Mouse (Mus musculus): ENCODE measurements around the gene Lgr4. TPM values are rescaled to one million over a fixed set of nuclear protein-coding genes. Genes with fewer than 3 reads are reported as not detected.

Gene Lgr4
- total and polyA plus RNA-seq, 3 experiments: 4.3 to 4.5 TPM; not detected in 1

- no peak for TF ChIP-seq ZMIZ1 (IDR thresholded peaks at IDR 0.05; ENCODE audit: low read depth, low read length)
- no peak for TF ChIP-seq NELFE (IDR thresholded peaks at IDR 0.05; ENCODE audit: low read depth, low read length)
- TF ChIP-seq ZC3H11A (IDR thresholded peaks at IDR 0.05; ENCODE audit: low read depth, low read length): no peak
- no peak for TF ChIP-seq ZKSCAN1 (IDR thresholded peaks at IDR 0.05; ENCODE audit: low read depth, low read length)
- TF ChIP-seq CTCF (IDR thresholded peaks at IDR 0.05 in 2 of 3, conservative IDR thresholded peaks at IDR 0.05 in 1 of 3; ENCODE audit: control insufficient read depth in 1 of 3, insufficient read depth in 1 of 3, low read depth in 2 of 3, low read length in 3 of 3, poor library complexity in 1 of 3, severe bottlenecking in 1 of 3): no peak
- TF ChIP-seq GATA1 (IDR thresholded peaks at IDR 0.05; ENCODE audit: low read depth, low read length): no peak
- no peak for TF ChIP-seq SMC3 (IDR thresholded peaks at IDR 0.05; ENCODE audit: low read depth, low read length)
- TF ChIP-seq BHLHE40 (IDR thresholded peaks at IDR 0.05; ENCODE audit: borderline replicate concordance, low read depth, low read length): no peak
- no peak for TF ChIP-seq E2F4 (IDR thresholded peaks at IDR 0.05; ENCODE audit: borderline replicate concordance, low read depth, low read length)
- TF ChIP-seq TAL1 (IDR thresholded peaks at IDR 0.05; ENCODE audit: low read length): no peak
- TF ChIP-seq POLR2AphosphoS2 (IDR thresholded peaks at IDR 0.05; ENCODE audit: low read length): no peak
- no peak for TF ChIP-seq CHD2 (IDR thresholded peaks at IDR 0.05; ENCODE audit: low read length)
- TF ChIP-seq USF2 (IDR thresholded peaks at IDR 0.05; ENCODE audit: borderline replicate concordance in 1 of 2, insufficient read depth in 1 of 2, low read depth in 1 of 2, low read length in 2 of 2): no peak
- no peak for TF ChIP-seq TBP (IDR thresholded peaks at IDR 0.05; ENCODE audit: low read depth, low read length)
- no peak for TF ChIP-seq KAT2A (conservative IDR thresholded peaks at IDR 0.05; ENCODE audit: low read depth, low read length)
- Histone ChIP-seq H3K4me1 (ENCODE audit: control insufficient read depth in 1 of 2, insufficient read depth in 2 of 2, low read length in 2 of 2) (no peaks in the 10 kb centered on the region), H3K9me3 (replicated peaks; ENCODE audit: insufficient read depth, low read length) (no peaks in the 10 kb centered on the region), H3K36me3 (ENCODE audit: control insufficient read depth in 1 of 2, insufficient read depth in 2 of 2, low read length in 2 of 2) (no peaks in the 10 kb centered on the region), H3K4me3 (ENCODE audit: control insufficient read depth in 1 of 2, insufficient read depth in 1 of 2, low read depth in 2 of 2, low read length in 2 of 2) (no peak overlapping the region), H3K27me3 (ENCODE audit: control insufficient read depth in 1 of 2, insufficient read depth in 2 of 2, low read length in 2 of 2) (no peaks in the 10 kb centered on the region), H3K9ac (ENCODE audit: control insufficient read depth, low read depth, low read length, poor library complexity, severe bottlenecking) (no peak overlapping the region), H3K27ac (ENCODE audit: control insufficient read depth, low read depth, low read length) (no peak overlapping the region), H3K79me2 (ENCODE audit: control insufficient read depth, insufficient read depth, low read length, poor library complexity) (no peaks in the 10 kb centered on the region)
- DNase-seq (ENCODE audit: low read depth, low spot score): no peak
Observed at GRCm38 (mm10) chr2:109935754-109936409, 18.4 kb downstream of the Lgr4 start.

DNA sequence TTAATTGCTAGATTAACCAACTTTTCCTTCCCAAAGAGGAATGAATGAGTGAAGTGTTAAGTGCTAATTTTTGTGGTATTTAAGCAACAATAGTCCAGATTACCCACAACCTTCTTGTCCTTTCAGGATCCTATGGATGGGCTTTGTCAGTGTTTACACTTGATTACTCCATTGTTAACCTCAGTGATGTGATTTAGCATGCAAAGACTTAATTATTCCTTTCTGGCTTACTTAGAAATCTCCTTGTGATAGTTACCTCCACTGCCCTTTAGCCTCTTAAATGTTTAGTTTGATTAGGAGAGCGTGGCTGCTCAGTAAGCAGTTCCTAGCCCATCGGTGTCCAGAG, 18.9 kb downstream of the Lgr4 start:
- DNase-seq (ENCODE audit: low read depth, low spot score): no peak
- Histone ChIP-seq H3K9me3 (replicated peaks; ENCODE audit: insufficient read depth, low read length) (no peaks in the 10 kb centered on the region), H3K9ac (ENCODE audit: control insufficient read depth, low read depth, low read length, poor library complexity, severe bottlenecking) (no peak overlapping the region), H3K4me1 (ENCODE audit: control insufficient read depth in 1 of 2, insufficient read depth in 2 of 2, low read length in 2 of 2) (no peaks in the 10 kb centered on the region), H3K36me3 (ENCODE audit: control insufficient read depth in 1 of 2, insufficient read depth in 2 of 2, low read length in 2 of 2) (no peaks in the 10 kb centered on the region), H3K27me3 (ENCODE audit: control insufficient read depth in 1 of 2, insufficient read depth in 2 of 2, low read length in 2 of 2) (no peaks in the 10 kb centered on the region), H3K4me3 (ENCODE audit: control insufficient read depth in 1 of 2, insufficient read depth in 1 of 2, low read depth in 2 of 2, low read length in 2 of 2) (no peak overlapping the region), H3K27ac (ENCODE audit: control insufficient read depth, low read depth, low read length) (no peak overlapping the region), H3K79me2 (ENCODE audit: control insufficient read depth, insufficient read depth, low read length, poor library complexity) (no peaks in the 10 kb centered on the region)
- TF ChIP-seq GABPA (IDR thresholded peaks at IDR 0.05; ENCODE audit: low read depth, low read length): no peak
- no peak for TF ChIP-seq RCOR1 (IDR thresholded peaks at IDR 0.05; ENCODE audit: low read depth, low read length)
- no peak for TF ChIP-seq ZMIZ1 (IDR thresholded peaks at IDR 0.05; ENCODE audit: low read depth, low read length)
- no peak for TF ChIP-seq BHLHE40 (IDR thresholded peaks at IDR 0.05; ENCODE audit: borderline replicate concordance, low read depth, low read length)

Measured in MEL (cell line).